Mouse (Mus musculus) cerebellum, postnatal 4 days (tissue): ENCODE results near the gene Traf5.

ENCODE experiments used
- DNase-seq, 2 experiments: peaks; one replicate each; pipeline ENCODE4 v3.0.0; 2022; ENCODE audit warnings: low spot score in 2 of 2, mixed read lengths in 1 of 2

The Traf5 gene

DNA sequence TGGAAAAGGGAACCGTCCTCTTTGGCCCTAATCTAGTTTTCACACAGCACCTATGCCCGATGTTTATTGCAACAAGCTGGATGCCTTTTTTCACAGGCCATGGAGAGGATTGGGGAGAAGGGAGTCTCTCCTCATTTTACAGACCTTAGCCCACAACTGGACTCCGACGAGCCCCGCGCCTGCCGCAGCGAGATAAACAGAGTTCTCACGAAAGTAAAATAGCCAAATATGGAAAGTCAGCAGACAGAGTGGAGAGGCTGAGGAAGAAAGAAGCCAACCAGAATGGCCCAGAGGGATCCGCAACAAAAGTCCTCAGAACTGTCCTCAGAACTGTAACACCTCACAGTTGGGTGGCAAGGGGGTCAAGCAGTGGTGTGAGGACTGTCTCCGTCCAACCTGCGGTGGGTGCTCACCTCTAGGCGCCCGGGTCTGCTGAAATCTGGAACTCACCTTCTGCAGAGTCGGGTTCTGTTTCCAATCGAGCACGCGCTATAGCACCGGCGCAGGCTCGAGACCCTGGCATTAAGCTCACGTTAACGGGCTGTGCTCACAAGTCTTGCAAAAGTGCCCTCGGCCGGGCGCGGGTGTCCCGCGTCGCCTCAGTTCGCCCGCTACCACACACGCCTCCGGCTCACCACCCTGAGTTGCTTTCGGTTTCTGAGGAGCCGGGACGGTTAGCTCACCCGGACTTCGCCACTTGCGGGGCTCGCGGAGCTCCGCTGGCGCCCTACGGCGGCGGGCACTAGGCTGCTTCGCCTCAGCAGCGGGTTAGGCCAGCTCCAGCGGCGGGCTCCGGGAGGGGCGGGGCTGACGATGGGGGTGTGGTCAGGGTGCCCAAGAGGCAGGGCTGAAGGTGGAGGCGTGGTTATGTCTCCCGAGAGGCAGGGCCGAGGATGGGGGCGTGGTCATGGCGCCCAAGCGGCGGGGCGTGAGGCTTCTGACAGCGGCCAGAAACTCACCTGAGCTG is at the start of gene Traf5:
Traf5 (minus strand) TSS at position 754 of the 967 bp plus-strand sequence.
- DNase-seq: peak; percentile 75 to 87

DNA sequence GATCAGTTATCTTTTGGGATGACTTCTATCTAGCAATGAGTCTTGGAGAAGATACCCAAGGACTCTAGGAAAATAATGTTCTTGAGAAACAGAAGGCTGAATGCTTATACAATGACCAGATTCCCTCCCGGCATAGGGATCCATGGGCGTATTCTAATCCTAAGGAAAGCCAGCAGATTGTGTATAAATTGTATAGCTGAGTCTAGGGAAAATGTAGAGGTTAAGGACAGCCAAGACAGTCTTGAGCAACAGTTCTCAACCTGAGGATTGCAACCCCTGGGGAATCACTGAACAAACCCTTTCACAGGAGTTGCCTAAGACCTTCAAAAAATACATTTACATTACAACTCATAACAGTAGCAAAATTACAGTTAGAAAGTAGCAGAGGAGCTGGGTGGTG is 48.0 kb upstream of the Traf5 start:
- no peak for DNase-seq

DNA sequence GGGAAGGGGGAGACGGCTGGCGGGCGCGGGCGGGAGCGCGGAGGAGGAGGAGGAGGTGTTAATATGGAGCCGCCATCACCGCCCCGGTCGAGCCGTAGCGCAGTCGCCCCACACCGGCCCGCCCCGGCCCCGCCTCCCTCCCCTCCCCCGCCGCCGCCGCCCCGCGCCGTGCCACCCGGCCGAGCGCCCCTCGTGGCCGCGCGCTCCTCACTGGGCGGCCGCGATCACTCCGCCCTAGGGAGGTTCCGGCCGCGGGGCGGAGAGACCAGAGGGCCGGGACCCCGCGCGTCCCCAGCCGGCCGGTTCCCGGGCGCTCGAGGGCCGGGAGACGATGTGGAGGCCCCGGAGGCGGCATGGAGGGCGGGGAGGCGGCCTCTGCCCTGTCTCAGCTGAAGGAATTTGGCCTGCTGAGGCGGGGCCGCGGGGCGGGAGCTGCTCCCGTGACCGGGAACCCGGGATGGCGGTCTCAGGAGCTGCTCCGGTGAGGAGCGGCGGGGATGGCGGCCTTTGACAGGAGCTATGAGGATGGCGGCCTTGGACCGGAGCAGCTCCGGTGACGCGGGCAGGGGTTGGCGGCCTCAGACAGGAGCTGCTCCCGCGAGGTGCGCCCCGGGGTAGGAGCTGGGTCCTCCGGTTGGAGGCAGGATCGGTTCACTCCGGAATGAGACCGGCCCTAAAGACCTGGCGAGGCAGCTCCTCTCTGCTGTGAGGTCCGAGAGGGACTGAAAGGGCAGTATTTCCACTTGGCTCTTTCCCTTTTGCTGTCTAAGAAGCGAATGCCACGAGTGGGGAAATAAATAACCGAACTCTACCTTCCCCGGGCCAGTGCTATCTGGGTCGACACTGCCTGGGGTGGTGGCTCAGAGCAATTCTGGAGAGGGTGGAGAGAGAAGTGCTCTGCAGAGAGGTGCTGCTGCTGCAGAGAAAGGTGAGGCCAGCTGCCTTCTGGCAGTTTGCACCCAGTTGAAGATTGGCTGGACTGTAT is 45.9 kb upstream of the Traf5 start, which contains the start of gene Rcor3:
Rcor3 (minus strand) TSS at position 137 of the 985 bp plus-strand sequence.
- peak; percentile 63 to 75 for DNase-seq

DNA sequence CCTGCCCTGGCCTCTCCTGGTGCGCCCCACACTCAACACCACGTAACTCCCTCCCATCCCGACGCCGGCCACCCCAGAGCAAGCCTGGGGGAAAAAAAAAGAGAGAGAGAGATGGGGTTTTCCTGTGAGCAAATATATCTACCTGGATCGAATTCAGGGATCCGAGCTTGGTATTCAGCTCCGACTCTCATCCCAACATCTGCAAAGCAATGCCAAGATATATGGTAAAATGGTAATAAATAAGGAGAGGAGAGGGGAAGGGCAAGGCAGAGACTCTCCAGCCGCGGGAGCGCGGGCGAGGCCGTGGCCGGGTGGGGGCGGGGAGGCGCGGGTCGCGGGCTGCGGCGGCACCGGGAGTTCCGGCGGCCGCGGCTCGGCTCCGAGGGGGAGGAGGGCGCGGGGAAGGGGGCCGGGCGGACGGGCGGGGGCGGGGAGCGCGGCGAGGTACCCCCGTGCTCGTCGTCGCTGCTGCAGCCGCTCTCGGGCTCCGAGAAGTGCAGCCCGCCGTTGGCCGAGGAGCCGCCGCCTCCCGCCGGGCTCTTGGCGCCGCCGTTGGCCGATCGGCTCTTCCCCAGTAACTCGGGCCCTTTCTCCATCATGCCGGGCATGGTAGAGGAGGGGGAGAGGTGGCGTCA is 45.0 kb upstream of the Traf5 start:
- no peak for DNase-seq

DNA sequence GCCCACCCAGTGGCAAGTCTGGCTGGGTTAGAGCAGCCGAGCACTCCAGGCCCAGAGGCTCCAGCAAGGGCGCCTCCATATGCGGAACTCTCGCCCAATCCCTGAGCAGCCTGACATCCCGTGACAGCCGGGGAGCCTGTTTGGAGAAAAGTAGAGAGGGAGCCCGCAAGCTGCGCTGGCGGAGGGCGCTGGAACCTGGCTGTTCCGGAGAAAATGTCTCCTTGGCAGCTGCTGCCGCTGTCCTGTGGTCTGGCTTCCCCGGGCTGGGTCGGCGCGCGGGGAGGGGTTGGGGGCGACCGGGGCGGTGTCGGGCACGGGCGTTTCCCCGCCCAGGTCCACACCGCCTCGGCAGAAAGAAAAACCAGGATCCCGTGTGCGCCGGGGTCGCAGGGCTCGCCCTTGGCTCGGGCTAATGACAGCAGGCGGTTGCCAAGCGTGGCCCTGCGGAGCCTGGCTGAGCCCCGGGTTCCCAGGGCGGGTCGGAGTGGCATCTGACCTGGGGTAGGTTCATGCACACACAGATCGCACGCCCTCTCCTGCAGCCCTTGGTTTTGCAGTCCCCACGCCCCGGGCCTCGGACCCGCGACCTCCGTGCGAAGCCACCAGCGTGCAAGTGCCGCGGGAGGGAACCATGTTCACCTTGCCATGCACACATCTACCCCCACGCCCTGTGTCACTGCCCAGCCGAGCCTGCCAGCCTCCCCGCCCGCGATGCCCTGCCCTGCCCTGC is 44.4 kb upstream of the Traf5 start:
- DNase-seq: peak; percentile 48 to 79

DNA sequence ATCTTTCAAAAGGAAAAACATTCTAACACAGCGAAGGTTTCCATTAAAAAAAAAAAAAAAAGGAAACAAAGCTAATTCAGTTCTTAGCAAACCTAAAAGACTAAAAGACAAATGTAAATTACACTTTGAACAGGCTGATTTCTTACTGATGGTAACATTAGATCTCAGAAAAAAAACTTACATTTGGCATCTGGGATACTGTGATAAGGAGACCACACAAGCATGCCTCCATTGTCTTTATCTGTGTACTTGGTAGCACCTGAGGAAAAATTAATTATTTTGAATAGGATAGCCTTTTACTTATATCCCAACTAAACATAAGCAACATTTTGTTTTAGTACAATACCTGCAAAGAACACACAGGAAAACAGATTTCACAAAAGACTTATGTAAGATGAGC is 37.8 kb upstream of the Traf5 start:
- DNase-seq: no peak

DNA sequence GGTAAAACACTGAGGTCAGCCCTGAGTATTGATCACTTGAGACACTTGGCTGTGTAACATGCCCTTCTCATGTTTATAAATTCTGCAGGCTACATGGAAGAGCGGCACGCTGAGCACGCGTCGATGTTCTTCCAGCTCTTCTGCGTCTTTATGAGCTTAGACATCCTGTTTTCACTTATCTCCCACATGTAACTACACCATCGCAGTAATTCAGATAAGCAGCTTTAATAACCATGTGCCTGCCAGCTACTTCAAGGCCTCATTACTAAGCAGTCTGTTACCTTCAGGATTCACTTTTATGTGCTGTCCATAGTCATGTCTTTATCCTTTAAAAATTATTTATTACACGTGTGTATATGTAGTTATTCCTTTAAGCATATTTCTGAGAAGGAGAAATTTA is 36.0 kb upstream of the Traf5 start:
- DNase-seq: no peak

DNA sequence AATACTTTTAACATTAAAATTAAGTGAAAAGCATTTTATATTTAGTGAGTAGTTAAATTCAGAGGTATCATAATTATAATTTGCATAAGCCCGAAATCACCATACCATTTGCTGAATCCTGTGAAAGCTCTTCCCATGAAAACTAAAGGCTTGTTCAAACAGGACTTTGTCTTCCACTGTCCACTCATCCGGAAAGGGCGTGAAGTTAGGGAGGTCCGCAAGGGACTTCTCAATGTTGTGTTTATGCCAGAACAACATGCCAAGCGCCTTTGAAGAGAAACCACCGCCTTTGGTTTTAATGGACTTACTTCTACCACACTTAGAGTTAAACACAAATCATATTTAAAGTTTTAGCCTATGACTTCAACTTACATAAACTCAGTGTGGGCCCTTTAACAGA is 33.4 kb upstream of the Traf5 start:
- no peak for DNase-seq

DNA sequence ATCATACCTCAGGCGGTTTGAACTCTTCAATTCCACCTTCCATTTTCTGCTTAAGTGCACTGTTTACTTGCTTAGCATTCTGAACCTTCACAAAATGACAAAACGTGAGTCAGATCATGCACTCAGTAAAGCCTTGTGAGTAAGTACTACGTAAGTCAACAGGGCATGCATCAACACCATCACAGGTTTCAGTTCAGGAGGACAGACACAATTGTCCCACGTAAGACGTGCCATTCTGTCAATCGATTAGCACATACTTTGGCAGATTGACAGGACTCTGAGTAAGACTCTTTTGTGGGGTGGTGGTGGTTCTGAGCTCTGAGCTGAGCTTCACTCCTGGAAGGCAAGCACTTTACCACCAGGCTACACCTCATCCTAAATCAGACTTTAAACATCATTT is 23.9 kb upstream of the Traf5 start:
- no peak for DNase-seq

DNA sequence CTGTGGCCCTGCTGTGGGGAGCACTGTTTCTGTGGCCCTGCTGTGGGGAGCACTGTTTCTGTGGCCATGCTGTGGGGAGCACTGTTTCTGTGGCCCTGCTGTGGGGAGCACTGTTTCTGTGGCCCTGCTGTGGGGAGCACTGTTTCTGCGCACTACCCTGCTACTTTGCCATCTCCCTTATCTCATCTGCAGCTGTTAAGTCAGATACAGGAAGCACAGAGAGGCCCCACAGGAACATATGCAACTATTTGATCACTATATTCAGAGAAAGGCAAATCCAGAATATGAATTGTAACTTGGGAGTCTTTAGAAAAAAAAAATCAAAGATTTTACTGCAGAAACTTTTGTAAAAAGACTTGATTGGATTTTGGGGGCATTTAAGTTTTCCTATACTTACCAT is 23.0 kb upstream of the Traf5 start:
- DNase-seq: no peak

DNA sequence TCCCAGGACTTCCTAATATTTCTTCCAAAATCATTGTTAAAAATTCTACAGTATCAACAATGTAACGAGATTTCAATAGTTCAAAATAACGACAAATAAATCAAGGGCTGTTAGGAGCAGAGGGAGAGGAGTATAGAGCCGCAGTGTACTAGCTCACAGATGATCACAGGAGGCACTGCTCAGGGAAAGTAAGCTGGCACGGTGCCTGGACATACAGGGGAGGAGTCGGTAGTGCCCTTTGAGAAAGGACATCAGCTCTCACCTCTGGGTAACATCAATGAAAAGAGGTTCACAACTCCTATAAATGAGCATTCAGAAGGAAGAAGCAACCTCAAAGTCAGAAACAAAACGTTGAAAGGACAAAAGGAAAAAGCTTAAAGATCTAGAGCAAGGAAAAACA is 16.8 kb upstream of the Traf5 start:
- DNase-seq: no peak

DNA sequence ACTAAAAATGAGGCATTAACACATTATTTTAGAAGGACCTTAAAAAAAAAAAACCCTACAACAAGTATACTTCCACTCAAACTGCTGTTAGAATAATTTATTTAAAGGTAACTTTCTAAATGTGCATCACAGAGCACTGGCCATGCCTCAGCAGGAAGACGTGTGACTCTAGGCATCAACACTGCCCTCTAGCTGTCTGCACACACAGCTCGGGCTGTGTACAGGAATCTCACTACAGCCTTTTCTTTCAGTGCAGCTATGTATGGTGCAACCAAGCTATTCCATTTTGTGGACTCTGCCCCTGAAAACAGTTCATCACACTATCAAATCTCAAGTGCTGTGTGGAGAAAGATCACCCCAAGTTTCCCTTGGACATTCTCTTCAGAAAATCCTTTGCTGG is 15.0 kb upstream of the Traf5 start:
- no peak for DNase-seq

DNA sequence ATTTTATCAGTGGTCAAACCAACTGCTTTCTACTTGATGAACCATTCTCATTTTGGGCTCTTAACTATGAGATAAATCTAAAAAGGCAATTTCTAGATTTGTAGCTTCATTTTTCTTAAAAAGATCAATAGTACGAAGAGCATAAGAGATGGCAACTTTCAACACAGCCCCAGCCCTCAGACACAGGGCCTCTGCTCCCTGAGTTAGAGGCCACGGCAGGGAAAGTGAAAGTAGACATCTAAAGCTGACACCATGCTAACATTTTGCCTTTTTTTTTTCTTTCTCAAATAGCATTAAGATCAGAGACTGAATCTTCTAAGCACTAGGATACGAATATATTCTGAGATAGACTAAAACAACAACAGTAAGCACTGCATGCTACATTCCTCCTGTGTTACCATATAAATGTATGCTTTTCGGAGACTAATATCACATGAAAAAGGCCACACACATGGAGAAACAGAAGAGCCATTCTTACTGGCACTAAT is 13.6 kb upstream of the Traf5 start:
- no peak for DNase-seq

DNA sequence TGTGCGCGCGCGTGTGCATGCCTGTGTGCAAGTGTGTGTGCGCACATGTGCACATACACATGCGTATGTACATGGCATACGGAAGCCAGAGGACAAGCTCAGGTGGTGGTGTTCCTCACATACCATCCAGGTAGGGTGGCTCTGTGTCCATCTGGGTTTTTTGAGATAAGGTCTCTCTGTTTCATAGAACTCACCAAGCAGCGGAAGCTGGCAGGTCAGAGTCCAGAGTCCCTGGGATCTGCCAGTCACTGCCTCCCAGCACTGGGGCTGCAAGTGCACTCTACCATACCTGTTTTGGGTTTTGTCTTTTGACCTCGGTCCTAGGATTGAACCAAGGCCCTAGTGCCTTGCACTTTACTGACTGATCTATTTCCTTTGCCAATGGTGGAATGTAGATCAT is 11.7 kb upstream of the Traf5 start:
- no peak for DNase-seq

DNA sequence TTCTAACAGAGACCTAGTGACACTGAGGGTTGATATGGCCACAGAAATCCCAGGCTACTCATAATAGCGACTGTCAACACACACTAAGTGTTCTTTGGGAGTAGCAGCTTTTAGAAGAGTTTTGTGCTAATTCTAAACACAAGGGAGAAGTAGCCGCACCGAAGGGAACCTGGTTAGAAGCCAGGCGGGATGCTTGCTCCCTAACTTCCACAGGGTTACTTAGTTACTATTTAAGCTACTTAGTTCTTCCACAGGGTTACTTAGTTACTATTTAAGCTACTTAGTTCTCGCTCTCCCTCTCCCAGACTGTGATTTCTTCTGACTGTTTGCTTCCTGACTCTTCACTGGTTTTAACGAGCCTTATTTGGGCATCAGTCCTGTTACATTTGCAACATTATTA is 10.8 kb upstream of the Traf5 start:
- no peak for DNase-seq

DNA sequence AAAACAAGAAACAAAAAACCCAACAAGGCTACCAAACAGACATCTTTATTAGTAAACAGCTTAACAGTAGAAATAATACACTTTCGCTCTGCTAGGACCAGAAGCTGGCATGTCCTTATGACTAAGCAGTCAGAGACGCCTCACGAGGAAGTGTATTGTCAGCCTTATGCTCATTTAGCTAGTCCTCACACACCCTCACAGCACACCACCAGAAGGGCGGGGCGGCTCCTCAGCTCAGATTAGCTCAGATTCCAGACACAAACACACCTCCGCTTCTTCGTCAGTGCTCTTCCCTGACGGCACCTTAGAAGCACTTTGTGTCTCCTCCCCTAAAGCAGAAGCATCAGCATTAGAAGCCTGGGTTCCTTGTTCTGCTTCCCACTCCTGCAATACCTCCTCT is 9.0 kb upstream of the Traf5 start:
- DNase-seq: no peak

DNA sequence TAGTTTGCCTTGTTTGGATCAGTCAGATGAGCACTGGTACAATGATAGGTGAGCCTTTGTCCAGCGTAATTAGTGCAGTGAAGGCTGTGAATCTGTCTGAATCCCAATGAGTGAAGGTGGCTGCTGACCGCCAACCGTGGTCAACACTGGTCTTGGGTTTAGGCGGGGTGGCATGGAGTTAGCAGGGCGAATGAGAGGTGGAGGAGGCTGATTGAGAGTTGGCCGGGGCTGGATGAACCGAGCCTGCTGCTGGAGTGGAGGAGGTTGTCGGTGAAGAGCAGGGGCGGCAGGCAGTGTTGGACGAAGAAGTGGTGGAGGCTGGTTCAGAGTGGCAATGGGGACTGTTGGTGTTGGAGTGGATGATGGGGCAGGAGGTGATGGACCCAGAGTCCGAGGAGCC is 8.4 kb upstream of the Traf5 start:
- DNase-seq: no peak

DNA sequence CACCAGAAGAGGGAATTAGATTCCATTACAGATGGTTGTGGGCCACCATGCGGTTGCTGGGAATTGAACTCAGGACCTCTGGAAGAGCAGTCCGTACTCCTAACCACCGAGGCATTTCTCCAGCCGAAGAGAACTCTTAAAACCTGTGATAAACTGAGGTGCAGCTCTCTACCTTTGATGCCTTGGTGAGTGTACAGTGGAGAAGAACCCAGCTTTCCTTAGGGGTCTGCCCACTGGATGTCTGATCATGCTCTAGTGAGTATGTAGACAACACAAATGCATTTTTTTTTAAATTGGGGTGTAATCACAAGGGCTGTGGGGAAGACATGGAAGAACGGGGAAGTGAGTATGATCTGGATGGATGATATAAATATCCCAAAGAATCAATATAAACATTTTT is 3.3 kb upstream of the Traf5 start:
- DNase-seq: no peak

DNA sequence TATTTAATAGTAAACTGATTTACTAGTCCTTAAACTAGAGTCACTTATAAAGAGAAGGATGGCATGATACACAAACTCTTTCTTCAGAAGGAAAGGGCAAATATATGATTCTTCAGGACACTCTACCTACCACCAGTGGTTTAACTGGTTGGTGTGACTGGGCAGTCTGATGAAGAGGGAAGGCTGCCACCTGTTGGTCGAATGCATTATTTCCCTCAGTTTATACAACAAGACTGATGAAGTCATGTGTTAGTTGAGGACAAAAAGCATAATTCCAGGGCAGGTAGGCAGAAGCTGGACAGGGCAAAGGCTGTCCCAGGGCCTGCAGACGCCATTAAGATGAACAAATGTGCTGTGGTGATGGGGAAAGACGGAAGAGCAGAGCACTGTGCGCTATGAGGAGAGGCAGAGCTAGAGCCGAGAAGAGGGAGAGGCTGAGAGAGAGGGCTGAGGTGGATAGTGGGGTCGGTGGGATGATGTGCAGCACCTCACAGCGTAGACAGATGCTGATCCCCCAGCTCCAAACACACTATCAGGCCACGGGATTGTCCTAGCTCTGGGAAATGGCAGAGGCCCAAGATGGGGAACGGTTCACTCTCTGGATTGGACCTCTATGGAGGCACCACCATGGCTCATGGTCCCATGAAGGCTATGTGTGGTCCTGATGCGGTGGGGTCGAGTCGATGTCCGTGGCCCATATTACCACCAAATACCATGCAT is 2.3 kb upstream of the Traf5 start:
- DNase-seq: peak in 1 of 2 experiments; percentile 70
